Mouse (Mus musculus) B cell, adult 67 days (primary cell): ENCODE data around the gene Zfp93. TPM values are rescaled to one million over a fixed set of nuclear protein-coding genes. Genes with fewer than 3 reads are reported as not detected.

ENCODE experiments used
- total RNA-seq, 2 experiments: library from RNA; stranded (reverse); gene quantifications; 4 replicates each; pipeline ENCODE4 v1.2.4; 2023

Gene Zfp93
- under 1 TPM; 0.33 to 0.46 TPM for total RNA-seq

GRCm38 (mm10) chr7:24270288-24270672, at the start of gene Zfp93:
Gene Zfp93, plus strand, starts transcription at chr7:24270420.

GRCm38 (mm10) chr7:24237040-24237791, 33.0 kb upstream of the Zfp93 start, which contains the start of gene Zfp109:
Gene Zfp109, minus strand, starts transcription at chr7:24237560.

GRCm38 (mm10) chr7:24254633-24255474, 15.4 kb upstream of the Zfp93 start, which contains the start of gene Zfp108:
Gene Zfp108, plus strand, starts transcription at chr7:24254794.

GRCm38 (mm10) chr7:24300771-24301282, 30.6 kb downstream of the Zfp93 start, which contains the start of gene Zfp61:
Gene Zfp61, minus strand, starts transcription at chr7:24301232.

GRCm38 (mm10) chr7:24316567-24317092, 46.4 kb downstream of the Zfp93 start, which contains the start of gene Zfp94:
Gene Zfp94, minus strand, starts transcription at chr7:24316666.

Other genes with a start within 250 kb of the Zfp93 start
- gene Vmn1r183, start 217.2 kb upstream of the Zfp93 start, total RNA-seq, result not detected
- 10 to 100 TPM; 29.0 to 34.1 TPM for gene Zfp180, start 188.5 kb upstream of the Zfp93 start, total RNA-seq
- gene Zfp112, start 158.1 kb upstream of the Zfp93 start, total RNA-seq, result 1 to 10 TPM; 3.0 to 3.7 TPM
- 1 to 10 TPM; 8.0 to 9.7 TPM for gene Zfp235, start 136.3 kb upstream of the Zfp93 start, total RNA-seq
- gene Zfp114, start 95.4 kb upstream of the Zfp93 start, total RNA-seq, result under 1 TPM in 1 of 2 experiments, not detected in 1; 0.15 TPM
- under 1 TPM in 1 of 2 experiments, not detected in 1; 0.35 TPM for gene Zfp111, start 59.0 kb upstream of the Zfp93 start, total RNA-seq
- 1 to 10 TPM in 1 of 2 experiments, under 1 TPM in 1; 0.36 to 2.6 TPM for gene Zfp109, start 32.9 kb upstream of the Zfp93 start, total RNA-seq
- gene Zfp108, start 15.6 kb upstream of the Zfp93 start, total RNA-seq, result not detected
- gene Zfp61, start 30.8 kb downstream of the Zfp93 start, total RNA-seq, result 10 to 100 TPM; 10.7 to 11.3 TPM
- gene Zfp94, start 46.2 kb downstream of the Zfp93 start, total RNA-seq, result 10 to 100 TPM in 1 of 2 experiments, 1 to 10 TPM in 1; 6.4 to 14.3 TPM
- gene Tescl, start 63.5 kb downstream of the Zfp93 start, total RNA-seq, result not detected
- gene Lypd5, start 78.8 kb downstream of the Zfp93 start, total RNA-seq, result not detected
- gene Kcnn4, start 99.8 kb downstream of the Zfp93 start, total RNA-seq, result 1 to 10 TPM; 4.2 to 9.5 TPM
- gene Smg9, start 129.2 kb downstream of the Zfp93 start, total RNA-seq, result 10 to 100 TPM; 77.0 to 91.8 TPM
- 1 to 10 TPM; 5.0 to 7.7 TPM for gene Irgc1, start 181.9 kb downstream of the Zfp93 start, total RNA-seq
- gene Plaur, start 192.1 kb downstream of the Zfp93 start, total RNA-seq, result 100 to 1,000 TPM; 432 to 444 TPM
- gene Cadm4, start 211.6 kb downstream of the Zfp93 start, total RNA-seq, result 1 to 10 TPM; 1.1 to 1.3 TPM
- 1 to 10 TPM in 1 of 2 experiments, under 1 TPM in 1; 0.93 to 1.3 TPM for gene Zfp428, start 236.6 kb downstream of the Zfp93 start, total RNA-seq
- not detected for gene AC161166.1, start 242.0 kb downstream of the Zfp93 start, total RNA-seq